Mouse (Mus musculus): ENCODE data around the gene Gm49661.

- TF ChIP-seq MAX (IDR thresholded peaks at IDR 0.05; ENCODE audit: low read length) (peak; percentile 45; the same call in 1 of the 2 replicates), NELFE (IDR thresholded peaks at IDR 0.05; ENCODE audit: low read depth, low read length) (peak; percentile 25; the same call in 1 of the 2 replicates), CHD2 (IDR thresholded peaks at IDR 0.05; ENCODE audit: low read length) (no peak), POLR2A (IDR thresholded peaks at IDR 0.05; ENCODE audit: low read depth, low read length) (no peak)
These were observed 28.5 kb upstream of the Gm49661 start for GRCm38 (mm10) chr8:84997649-84998295.
